Mouse (Mus musculus): ENCODE results near the gene Mcm7.
"Not testable (repeated sequence)": the region's sequence is repeated elsewhere in the genome, so short reads cannot be mapped to it uniquely, and the experiment has no call there.

Mcm7 gene

GRCm38 (mm10) chr5:138171695-138172491 is at the start of gene Mcm7, which contains the start of gene Ap4m1:
Gene Mcm7, minus strand, starts transcription at chr5:138172422.
Gene Ap4m1, plus strand, starts transcription at chr5:138172002.
- peak; percentile 86 to 90 for DNase-seq (ENCODE audit: low read depth in 2 of 2, low spot score in 2 of 2)

- no peak for DNase-seq (ENCODE audit: low read depth in 2 of 2, low spot score in 2 of 2)
These were observed 47.6 kb upstream of the Mcm7 start for GRCm38 (mm10) chr5:138219864-138220263.

GRCm38 (mm10) chr5:138216632-138217031 is 44.4 kb upstream of the Mcm7 start:
- DNase-seq (ENCODE audit: low read depth in 2 of 2, low spot score in 2 of 2): not testable (repeated sequence)

- no peak for DNase-seq (ENCODE audit: low read depth in 2 of 2, low spot score in 2 of 2)
These were observed 35.7 kb upstream of the Mcm7 start for GRCm38 (mm10) chr5:138207873-138208272.

GRCm38 (mm10) chr5:138207253-138207652 is 35.0 kb upstream of the Mcm7 start:
- no peak for DNase-seq (ENCODE audit: low read depth in 2 of 2, low spot score in 2 of 2)

- no peak for DNase-seq (ENCODE audit: low read depth in 2 of 2, low spot score in 2 of 2)
These were observed 29.9 kb upstream of the Mcm7 start for GRCm38 (mm10) chr5:138202086-138202485.

GRCm38 (mm10) chr5:138199576-138199975 is 27.4 kb upstream of the Mcm7 start:
- DNase-seq (ENCODE audit: low read depth in 2 of 2, low spot score in 2 of 2): no peak

GRCm38 (mm10) chr5:138195463-138195862 is 23.2 kb upstream of the Mcm7 start:
- no peak for DNase-seq (ENCODE audit: low read depth in 2 of 2, low spot score in 2 of 2)

- DNase-seq (ENCODE audit: low read depth in 2 of 2, low spot score in 2 of 2): peak in 1 of 2 experiments; percentile 6
These were observed 22.6 kb upstream of the Mcm7 start for GRCm38 (mm10) chr5:138194755-138195345.

GRCm38 (mm10) chr5:138193771-138194727 is 21.8 kb upstream of the Mcm7 start, which contains the start of gene Mblac1:
Gene Mblac1, plus strand, starts transcription at chr5:138194314.
- DNase-seq (ENCODE audit: low read depth in 2 of 2, low spot score in 2 of 2): peak; percentile 52 to 69

GRCm38 (mm10) chr5:138187661-138188306 is 15.6 kb upstream of the Mcm7 start:
- DNase-seq (ENCODE audit: low read depth in 2 of 2, low spot score in 2 of 2): peak; percentile 54 to 67

GRCm38 (mm10) chr5:138186950-138187638 is 14.9 kb upstream of the Mcm7 start, which contains the start of the genes Taf6 and Cnpy4:
Gene Taf6, minus strand, starts transcription at chr5:138187451.
Gene Cnpy4, plus strand, starts transcription at chr5:138187485.
- peak; percentile 78 to 86 for DNase-seq (ENCODE audit: low read depth in 2 of 2, low spot score in 2 of 2)

- no peak for DNase-seq (ENCODE audit: low read depth in 2 of 2, low spot score in 2 of 2)
These were observed 995 bp upstream of the Mcm7 start for GRCm38 (mm10) chr5:138173217-138173616.

- DNase-seq (ENCODE audit: low read depth in 2 of 2, low spot score in 2 of 2): peak; percentile 81
These were observed 1.2 kb downstream of the Mcm7 start for GRCm38 (mm10) chr5:138170936-138171561.

- DNase-seq (ENCODE audit: low read depth in 2 of 2, low spot score in 2 of 2): no peak
These were observed 6.6 kb downstream of the Mcm7 start for GRCm38 (mm10) chr5:138165594-138165993.

GRCm38 (mm10) chr5:138163610-138164009 is 8.6 kb downstream of the Mcm7 start:
- DNase-seq (ENCODE audit: low read depth in 2 of 2, low spot score in 2 of 2): no peak

- no peak for DNase-seq (ENCODE audit: low read depth in 2 of 2, low spot score in 2 of 2)
These were observed 9.2 kb downstream of the Mcm7 start for GRCm38 (mm10) chr5:138163046-138163445.

GRCm38 (mm10) chr5:138160842-138161665 is 11.2 kb downstream of the Mcm7 start, which contains the start of gene Cops6:
Gene Cops6, plus strand, starts transcription at chr5:138161071.
- peak; percentile 94 to 97 for DNase-seq (ENCODE audit: low read depth in 2 of 2, low spot score in 2 of 2)

Measured in CD8-positive naive resting alpha-beta T cell, adult 2 months (primary cell).